Mouse (Mus musculus) frontal cortex, postnatal 36 days (tissue): ENCODE measurements around the gene Gm4869.
A peak's percentile ranks its signal among the peaks of the same experiment; 100 is the strongest.
"Not testable (repeated sequence)": the region's sequence is repeated elsewhere in the genome, so short reads cannot be mapped to it uniquely, and the experiment has no call there.

Source experiments
- DNase-seq, 2 experiments: peaks; one replicate each; pipeline ENCODE4 v3.0.0; 2022; ENCODE audit warnings: low spot score in 2 of 2

Gene Gm4869

DNA sequence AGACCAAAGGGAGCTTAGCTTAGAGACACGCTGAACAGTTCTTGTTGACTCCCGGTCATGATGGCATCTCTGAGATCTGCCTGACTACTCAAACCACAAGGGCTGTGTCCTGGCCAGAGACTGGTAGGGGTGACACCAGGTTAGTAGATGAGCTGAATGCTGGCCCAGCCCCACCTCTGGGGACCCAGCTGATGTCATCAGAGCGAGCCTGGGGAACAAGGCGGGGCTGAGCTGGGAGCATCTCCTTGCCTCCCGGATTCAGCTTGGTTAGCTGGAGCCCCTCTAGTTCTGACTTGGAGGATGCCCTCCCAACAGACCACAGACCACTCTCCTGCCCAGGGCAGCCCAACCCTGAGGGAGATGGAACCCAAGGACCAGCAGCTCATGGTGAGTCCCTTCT, at the start of gene Gm4869:
TSS of gene Gm4869 (plus strand) at position 301 of the 400 bp plus-strand sequence.
- DNase-seq: no peak

DNA sequence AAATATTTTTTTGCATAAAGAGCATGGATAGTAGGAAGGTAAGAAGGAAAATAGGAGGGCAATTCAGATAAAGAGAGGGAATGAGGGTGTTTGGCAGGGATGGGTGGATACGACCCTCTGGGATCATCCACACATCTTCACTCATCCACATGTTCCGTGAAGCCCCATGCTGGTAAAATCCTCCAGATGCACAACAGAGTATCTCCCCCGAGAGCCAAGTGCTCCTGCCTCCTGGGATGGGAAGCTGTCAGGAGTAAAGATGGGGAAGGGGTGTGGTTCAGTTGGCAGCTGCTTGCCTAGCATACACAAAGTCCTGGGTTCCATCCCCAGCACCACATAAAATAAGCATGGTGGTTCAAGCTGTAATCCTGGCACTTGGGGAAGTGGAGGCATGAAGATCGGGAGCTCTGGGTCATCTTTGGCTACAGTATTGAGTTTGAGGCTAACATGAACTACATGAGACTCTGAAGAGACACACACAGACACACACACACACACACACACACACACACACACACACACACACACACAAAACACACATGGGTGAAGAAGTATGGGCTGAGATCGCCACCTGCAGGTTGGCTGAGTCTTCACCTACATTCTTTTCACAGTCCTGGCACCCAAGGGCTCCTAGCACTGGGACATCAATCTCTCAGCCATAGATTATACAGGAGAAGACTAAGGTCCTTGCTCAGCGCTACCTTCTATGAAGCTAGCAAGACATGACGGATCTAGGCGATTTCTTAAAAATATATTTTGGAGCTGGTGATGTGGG, 49.1 kb upstream of the Gm4869 start:
- DNase-seq: no peak

DNA sequence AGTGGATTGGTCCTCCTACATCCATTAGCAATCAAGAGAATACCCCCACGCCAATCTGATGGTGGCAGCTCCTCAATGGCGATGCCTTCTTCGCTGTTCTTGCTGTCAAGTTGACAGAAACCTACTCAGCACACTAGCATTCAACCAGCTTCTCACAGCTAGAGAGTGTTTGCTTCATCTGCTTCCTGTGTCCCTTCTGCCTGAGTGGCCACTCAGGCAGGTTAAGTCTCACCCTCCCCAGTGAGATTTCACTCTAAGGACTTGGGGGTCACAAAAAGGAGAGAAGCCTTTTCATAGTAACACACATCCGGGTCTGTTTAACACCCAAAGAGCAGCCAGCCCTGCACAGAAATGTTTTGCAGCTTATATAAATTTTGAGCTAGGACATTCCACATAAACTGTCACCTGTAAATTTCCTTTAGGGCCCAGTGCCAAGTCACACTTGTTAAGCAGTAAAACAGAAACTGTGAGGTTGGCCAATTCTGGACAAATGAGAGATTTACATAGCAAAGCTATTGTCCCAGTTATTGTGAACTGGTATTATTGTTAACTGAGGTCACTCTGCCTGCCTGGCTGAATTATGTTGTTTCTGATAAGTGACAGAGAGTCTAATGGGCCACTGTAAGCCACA, 42.7 kb upstream of the Gm4869 start:
- DNase-seq: no peak

DNA sequence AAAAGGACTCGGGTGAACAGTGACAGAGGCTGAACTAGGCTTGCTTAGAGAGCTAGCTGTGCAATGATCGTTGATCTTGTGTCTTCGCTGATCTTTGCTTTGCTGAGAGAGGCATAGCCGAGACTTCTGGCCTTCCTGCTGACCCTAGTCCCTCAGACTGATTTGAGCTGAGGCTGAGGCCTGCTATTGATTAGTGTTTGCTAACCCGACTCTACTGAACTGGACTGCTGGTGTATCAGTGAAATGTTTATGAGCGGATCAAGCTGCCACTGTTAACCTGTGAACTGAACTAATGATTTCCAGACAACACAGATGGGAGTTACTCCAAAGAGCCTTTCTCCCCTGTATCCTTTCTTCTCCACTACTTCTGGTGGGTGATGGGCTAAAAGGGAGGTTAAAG, 40.3 kb upstream of the Gm4869 start:
- no peak for DNase-seq

DNA sequence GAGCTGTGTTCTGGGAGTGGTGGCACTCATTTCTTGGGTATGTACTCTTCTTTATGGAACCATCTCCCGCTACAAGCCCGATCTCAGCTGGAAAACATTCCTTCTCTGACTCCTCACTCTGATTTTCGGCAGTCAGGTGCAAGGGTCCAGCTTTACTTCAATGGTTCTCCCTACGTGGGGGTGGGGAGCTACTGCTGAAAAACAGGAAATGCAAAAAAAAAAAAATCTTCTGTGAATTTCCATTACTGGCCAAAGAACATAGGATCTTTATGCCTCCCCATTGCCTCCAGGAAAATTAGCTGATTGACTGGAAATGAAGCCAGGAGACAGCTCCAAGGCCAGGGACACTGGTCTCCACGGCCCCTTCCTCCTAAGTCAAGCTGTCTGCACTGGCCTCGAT, 38.8 kb upstream of the Gm4869 start:
- DNase-seq: no peak

DNA sequence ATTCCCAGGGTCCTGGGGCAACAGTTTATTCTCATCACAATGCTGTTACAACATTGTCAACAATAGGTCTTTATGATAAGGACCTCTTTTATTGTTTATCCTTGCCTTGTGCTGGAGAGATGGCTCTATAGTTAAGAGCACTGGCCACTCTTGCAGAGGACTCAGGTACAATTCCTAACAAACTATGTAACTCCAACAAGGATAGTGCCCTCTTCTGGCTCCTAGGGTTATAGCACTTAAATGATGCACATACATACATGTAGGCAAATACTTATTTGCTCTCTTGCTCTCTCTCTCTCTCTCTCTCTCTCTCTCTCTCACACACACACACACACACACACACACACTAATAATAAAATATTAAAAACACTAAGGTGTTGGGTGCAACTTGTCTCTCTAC, 36.6 kb upstream of the Gm4869 start:
- no peak for DNase-seq

DNA sequence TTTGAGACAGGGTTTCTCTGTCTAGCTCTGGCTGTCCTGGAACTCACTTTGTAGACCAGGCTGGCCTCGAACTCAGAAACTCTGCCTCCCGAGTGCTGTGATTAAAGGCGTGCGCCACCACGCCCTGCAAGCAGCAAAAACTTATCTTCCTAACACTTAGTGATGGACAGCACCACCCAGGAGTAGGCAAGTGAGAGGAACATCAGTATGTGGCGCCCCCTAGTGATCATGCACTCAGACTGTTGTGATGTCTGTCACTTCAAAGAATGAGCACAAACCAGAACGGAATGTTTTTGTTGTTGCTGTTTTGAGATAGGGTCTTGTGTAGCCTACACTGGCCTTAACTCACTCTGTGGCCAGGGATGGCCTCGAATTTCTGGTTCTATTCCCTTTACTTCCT, 34.1 kb upstream of the Gm4869 start:
- DNase-seq: peak; percentile 33 to 45

DNA sequence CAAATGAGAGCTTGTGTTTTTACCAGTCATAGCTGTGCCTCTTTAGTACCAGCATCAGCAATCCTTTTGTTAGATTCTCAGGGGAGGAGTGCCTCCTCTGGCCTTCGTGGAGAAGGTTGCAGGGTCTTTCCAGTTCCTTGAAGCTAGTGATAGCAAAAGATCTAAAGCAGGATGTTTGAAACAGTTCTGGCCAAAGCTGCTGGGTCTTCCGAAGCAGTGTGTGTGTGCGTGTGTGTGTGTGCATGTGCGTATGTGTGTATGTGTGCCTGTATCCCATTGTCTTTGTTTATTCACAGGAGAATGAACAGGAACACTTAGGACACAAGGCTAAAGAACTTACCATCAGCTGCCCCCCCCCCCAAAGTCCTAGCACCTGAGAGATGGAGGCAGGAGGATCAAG, 30.8 kb upstream of the Gm4869 start:
- DNase-seq: no peak

DNA sequence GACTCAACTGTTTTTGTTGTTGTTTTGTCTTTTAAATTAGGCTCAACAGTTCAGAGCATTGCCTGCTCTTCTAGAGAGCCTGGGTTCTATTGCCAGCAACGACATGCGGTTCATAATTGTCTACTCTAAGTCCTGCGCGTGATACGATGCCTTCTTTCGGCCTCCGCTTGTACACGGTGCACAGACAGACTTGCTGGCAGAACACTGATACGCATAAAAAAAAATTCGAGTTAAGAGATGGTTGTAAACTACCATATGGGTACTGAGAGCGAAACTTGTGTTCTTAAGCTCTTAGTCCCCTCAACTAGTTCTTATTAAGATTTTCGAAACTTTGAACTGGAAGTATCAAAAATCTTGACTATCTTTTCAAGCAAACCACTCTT, 27.3 kb upstream of the Gm4869 start:
- DNase-seq: no peak

DNA sequence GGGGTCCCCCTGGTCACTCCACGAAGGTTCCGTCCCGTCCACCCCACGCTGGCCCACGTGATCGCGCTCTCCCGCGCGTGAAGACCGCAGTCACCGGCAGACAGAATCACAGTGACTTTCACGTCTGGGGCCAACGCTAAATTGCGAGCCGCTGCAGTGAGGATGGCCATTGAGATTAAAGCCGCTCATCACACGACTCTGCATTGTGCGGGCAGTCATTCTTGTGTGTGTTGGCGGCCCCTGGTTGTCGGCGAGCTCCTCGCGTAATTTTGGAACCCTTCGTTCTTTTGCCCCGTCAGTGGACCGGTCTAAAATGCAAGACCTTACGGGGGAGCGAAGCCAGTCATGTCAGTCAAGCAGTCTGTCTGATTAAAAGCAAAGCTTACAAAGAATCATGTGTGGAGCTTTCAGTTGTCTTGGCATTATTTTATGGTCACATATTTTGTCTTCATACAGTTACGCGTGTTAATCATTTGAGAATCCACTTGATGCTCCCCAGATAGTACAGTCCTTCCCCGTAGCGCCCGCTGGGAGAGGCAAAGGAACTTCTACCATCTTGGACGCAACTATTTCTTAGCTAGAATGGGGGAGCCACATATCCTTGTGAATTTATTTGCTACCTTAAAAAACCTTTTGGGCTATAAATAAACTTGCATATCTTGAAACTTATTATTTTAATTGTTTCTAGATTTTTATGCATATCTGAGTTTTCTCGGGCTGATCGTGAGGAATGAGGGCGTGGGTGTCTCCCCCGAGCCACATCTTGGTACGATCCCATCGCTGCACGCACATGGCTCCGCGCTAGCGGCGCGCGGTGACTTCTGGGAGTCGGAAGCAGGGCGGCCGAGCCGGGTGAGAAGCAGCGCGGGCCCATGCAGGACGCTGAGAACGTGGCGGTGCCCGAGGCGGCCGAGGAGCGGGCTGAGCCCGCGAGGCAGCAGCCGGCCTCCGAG, 26.7 kb upstream of the Gm4869 start, which contains the start of gene Eif3b:
TSS of gene Eif3b (plus strand) at position 840 of the 953 bp plus-strand sequence.
- peak; percentile 90 to 91 for DNase-seq

DNA sequence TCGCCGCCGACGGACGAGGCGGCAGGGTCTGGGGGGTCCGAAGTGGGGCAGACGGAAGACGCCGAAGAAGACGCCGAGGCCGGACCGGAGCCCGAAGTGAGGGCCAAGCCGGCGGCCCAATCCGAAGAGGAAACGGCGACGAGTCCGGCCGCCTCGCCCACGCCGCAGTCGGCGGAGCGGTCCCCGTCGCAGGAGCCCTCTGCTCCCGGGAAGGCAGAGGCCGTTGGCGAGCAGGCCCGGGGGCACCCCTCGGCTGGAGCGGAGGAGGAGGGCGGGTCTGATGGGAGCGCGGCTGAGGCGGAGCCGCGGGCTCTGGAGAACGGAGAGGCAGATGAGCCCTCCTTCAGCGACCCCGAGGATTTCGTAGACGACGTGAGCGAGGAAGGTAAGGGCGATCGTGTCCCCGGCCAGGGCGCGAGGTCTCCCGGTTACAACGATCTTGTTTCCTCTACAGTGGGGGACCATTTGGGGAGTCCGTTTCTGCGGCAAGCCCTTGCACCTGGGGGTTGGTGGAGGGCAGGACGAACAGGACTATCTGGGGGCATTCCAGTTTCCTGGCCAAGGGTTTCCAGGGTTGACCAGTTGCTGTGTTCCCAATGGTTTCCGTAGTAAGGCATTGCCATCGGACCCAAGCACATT, 25.9 kb upstream of the Gm4869 start:
- peak in 1 of 2 experiments; percentile 7 for DNase-seq

DNA sequence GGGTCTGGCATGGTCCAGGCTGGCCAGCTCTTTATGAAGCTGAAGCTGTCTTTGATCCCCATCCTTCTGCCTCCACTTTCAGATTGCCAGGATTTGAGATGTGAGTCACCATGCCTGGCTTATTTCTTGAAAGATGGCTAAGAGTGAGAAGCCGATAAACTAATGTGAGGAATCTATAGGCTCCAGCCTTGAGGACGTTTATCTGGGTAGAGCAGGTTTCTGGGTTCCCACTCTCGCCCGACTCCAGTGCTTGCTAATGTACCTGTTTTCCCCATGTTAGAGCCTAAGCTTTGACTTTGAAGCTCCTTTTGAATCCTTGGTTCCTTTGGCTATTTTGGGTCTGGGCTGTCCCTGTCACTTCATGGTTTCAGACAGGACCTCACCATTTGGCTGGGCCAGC, 24.8 kb upstream of the Gm4869 start:
- no peak for DNase-seq

DNA sequence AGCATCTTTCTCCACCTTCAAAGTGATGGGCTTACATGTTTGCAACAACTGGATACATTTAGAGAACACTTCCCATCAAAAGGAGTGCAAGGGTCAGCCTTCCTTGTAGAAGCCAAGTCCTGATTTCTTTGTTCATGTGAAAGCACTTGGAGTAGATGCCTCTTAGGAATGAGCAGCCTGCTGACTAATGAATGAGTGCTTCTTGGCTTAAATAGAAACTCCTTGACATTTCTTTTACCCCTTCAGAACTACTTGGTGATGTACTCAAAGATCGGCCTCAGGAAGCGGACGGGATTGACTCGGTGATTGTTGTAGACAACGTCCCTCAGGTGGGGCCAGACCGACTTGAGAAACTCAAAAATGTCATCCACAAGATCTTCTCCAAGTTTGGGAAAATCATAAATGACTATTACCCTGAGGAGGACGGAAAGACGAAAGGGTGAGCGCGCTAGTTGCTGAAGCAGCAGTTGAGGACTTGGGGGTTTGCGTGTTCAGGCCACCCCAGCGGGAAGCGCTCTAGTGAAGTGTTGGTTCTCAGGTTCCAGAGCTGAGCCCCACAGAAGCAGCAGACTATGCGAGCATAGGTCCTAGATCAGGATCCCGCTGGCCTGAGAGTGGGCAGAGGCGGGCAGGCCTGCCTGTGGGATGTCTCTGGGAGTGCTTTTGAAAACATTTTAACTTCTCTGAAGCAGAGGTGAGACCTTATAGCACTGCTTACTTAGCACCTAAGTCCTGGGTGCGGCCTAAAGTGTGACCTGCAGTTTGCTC, 20.2 kb upstream of the Gm4869 start:
- no peak for DNase-seq

DNA sequence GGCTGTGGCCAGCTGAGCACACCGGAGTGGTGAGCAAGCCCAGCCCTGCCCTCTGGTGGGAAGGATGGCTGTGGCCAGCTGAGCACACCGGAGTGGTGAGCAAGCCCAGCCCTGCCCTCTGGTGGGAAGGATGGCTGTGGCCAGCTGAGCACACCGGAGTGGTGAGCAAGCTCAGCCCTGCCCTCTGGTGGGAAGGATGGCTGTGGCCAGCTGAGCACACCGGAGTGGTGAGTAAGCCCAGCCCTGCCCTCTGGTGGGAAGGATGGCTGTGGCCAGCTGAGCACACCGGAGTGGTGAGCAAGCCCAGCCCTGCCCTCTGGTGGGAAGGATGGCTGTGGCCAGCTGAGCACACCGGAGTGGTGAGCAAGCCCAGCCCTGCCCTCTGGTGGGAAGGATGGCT, 6.3 kb upstream of the Gm4869 start:
- not testable (repeated sequence) for DNase-seq

DNA sequence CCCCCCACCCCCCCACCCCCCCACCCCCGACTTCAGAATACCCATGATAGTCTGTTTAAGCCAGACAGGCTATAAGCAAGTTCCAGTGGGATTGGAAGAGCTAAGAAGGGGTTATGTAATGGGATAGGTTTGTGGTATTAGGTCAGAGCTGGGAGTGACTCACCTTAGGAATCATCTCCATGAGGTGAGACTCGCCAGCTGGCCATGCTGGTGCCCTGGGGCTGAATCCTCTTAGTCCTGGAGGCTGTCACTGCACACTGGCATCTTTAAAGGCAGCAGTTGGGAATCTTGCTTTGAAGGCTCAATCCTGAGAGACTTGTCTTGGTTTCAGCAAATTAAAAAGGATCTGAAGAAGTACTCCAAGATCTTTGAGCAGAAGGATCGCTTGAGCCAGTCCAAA, 4.0 kb upstream of the Gm4869 start:
- DNase-seq: no peak

DNA sequence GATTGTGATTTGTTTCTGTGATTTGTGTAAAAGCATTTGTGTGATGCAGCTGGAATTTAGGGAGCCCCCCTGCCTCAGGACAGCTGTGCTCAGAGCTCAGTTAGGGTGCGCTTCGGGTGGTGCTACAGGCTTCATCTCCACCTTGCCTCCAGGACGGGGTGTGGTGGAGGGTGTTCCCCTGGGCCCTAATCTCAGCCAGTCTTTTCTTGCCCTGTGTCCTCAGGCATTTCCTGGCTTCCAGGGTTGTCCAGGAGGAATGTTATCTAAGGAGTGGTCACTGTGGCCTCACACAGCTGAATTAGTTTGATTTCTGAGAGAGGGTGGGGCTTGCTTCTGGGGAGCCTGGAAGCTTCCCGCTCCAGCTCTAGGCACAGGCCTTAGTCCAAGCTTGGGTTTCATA, 1.4 kb upstream of the Gm4869 start:
- no peak for DNase-seq

DNA sequence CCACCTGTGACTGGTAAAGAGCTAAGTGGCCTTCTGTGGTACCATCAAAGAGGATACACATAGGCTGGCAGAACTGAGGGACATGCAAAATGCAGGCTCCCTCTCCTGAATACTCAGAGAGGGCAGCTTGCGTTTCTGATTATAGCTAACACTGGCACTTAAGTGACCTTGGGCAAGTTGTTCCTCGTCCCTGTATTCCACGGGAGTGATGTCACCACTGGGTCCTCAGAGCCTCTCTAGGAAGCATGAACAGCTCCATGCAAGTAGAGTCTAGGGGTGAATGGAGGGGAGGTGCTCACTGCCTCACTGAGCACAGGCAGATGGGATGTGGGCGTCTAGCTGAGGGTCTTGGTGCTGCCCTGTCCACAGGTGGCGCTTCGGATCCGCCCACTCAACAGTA, 609 bp downstream of the Gm4869 start:
- no peak for DNase-seq

DNA sequence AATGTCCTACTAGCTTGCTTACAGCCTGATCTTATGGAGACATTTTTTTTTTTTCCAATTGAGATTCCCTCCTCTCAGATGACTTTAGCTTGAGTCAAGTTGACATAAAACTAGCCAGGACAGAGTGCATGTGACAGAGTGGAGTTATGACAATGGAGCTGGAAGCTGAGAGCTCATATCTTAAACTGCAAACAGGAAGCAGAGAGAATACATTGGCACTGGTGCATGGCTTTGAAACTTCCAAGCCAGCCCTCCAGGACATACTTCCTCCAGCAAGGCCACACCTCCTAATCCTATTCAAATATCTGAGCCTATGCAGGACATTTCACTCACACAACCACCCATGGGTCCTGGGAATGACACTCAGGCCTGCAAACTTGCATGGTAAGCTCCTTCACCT, 9.0 kb downstream of the Gm4869 start:
- DNase-seq: no peak

DNA sequence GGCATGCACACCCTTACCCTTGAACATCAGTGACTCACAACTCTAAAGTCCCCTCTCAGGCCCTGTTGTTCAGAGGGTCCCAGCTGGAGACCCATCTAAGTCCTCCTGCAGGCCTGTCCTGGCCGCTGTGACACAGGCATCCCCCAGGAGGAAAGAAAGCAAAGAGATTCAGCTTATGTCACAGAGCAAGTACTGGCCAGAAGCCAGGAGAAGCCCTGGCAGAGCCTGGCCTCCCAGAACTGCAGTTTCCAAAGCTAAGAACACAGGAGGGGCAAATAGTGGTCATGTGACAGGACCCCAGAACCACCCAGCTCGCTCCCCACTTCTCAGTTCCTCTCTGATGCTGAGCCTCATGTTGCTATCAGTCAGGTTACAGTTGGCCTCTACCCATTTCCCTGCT, 10.0 kb downstream of the Gm4869 start:
- DNase-seq: no peak

DNA sequence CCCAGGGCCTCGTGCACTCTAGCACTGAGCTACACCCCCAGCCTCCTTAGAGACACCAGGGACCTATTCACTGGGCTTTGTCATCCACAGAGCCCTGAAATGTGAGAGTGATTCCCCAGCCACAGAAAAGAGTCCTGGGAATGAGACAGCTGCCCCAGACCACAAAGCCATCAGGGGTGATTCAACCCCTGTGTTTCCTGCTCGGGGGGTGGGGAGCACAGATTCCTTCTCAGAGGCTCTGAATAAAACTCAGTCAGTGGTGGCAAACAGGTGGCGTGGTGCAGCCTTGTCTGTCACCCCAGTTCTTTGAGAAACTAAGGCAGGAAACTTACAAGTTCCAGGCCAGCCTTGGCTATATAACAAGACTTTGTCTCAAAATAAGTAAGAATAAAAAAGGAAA, 16.0 kb downstream of the Gm4869 start:
- no peak for DNase-seq

DNA sequence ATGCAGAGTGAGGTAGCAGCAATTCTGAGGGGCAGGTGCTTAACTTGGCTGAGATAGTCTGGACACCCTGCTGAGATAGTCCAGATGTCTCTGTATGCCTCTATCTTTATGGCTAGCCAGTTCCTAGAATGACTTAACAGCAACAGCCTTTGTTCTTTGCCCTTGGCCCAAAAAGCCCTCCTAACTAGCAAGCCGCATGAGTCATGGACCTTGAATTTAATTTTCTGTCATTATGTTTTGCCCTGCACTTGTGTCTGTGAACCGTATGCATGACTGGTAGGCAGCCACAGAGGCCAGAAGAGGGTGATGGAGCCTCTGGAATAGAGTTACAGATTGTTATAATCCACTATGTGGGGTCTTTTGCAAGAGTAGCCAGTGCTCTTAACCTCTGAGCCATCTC, 17.7 kb downstream of the Gm4869 start:
- not testable (repeated sequence) for DNase-seq
